Comparison of ENCODE assay signal across 31 mouse cellular contexts in genomic region chr11:54539031-54539430, GRCm38 (mm10).
"Had no signal": no experiment of that assay in that cellular context is flagged by ENCODE, and none has a peak within 500 bp of the region (broad histone marks: within the 10 kb centered on the region; RNA-seq: fewer than 3 reads in every experiment).

No protein-coding gene starts in this region.

- H3K4me1 ChIP-seq: limb, embryonic 10.5 days; limb, embryonic 12.5 days; limb, embryonic 15.5 days; midbrain, embryonic 12.5 days; midbrain, embryonic 13.5 days; midbrain, embryonic 15.5 days; neural tube, embryonic 12.5 days had no signal

- H3K9me3 ChIP-seq: limb, embryonic 10.5 days; limb, embryonic 12.5 days; limb, embryonic 13.5 days; limb, embryonic 15.5 days; liver, embryonic 12.5 days; liver, embryonic 13.5 days; liver, embryonic 15.5 days; lung, embryonic 15.5 days; megakaryocyte, embryonic 14.5 days; midbrain, embryonic 10.5 days; midbrain, embryonic 12.5 days; midbrain, embryonic 13.5 days; midbrain, embryonic 15.5 days; neural tube, embryonic 12.5 days; neural tube, embryonic 13.5 days had no signal

- H3K9ac ChIP-seq: limb, embryonic 12.5 days; limb, embryonic 13.5 days; limb, embryonic 15.5 days; liver, embryonic 12.5 days; liver, embryonic 14.5 days; liver, embryonic 15.5 days; lung, embryonic 14.5 days; lung, embryonic 15.5 days; midbrain, embryonic 12.5 days; midbrain, embryonic 13.5 days; midbrain, embryonic 15.5 days; neural tube, embryonic 12.5 days; neural tube, embryonic 13.5 days had no signal

- DNase-seq: left cerebral cortex, postnatal 4 days; liver; liver, embryonic 13.5 days; lung, adult 18-20 months; lung, adult 2 months; lung, embryonic 14.5 days; lung, postnatal 10 days; lung, postnatal 14 days; lung, postnatal 36 days; lung, postnatal 4 days; midbrain, embryonic 14.5 days had no signal

- H3K27me3 ChIP-seq: limb, embryonic 12.5 days; limb, embryonic 13.5 days; limb, embryonic 15.5 days; liver, embryonic 12.5 days; liver, embryonic 13.5 days; liver, embryonic 15.5 days; lung, embryonic 15.5 days; megakaryocyte, embryonic 14.5 days; midbrain, embryonic 12.5 days; midbrain, embryonic 13.5 days; midbrain, embryonic 15.5 days; neural tube, embryonic 12.5 days; neural tube, embryonic 13.5 days had no signal

- H3K36me3 ChIP-seq: limb, embryonic 10.5 days; limb, embryonic 12.5 days; limb, embryonic 13.5 days; limb, embryonic 15.5 days; liver, embryonic 12.5 days; liver, embryonic 13.5 days; liver, embryonic 15.5 days; lung, embryonic 15.5 days; midbrain, embryonic 10.5 days; midbrain, embryonic 12.5 days; midbrain, embryonic 13.5 days; midbrain, embryonic 15.5 days; neural tube, embryonic 12.5 days; neural tube, embryonic 13.5 days had no signal

- H3K4me2 ChIP-seq: limb, embryonic 12.5 days; limb, embryonic 13.5 days; limb, embryonic 15.5 days; liver, embryonic 12.5 days; liver, embryonic 13.5 days; liver, embryonic 15.5 days; lung, embryonic 14.5 days; lung, embryonic 15.5 days; midbrain, embryonic 11.5 days; midbrain, embryonic 12.5 days; midbrain, embryonic 13.5 days; midbrain, embryonic 15.5 days; neural tube, embryonic 12.5 days; neural tube, embryonic 13.5 days had no signal

- H3K4me3 ChIP-seq: limb, embryonic 10.5 days; limb, embryonic 12.5 days; limb, embryonic 13.5 days; limb, embryonic 15.5 days; liver, embryonic 12.5 days; liver, embryonic 13.5 days; liver, embryonic 15.5 days; lung, embryonic 15.5 days; midbrain, embryonic 10.5 days; midbrain, embryonic 12.5 days; midbrain, embryonic 13.5 days; midbrain, embryonic 15.5 days; myocyte; neural tube, embryonic 12.5 days; neural tube, embryonic 13.5 days had no signal

- H3K27ac ChIP-seq: limb, embryonic 10.5 days; limb, embryonic 12.5 days; limb, embryonic 13.5 days; limb, embryonic 15.5 days; liver, embryonic 13.5 days; liver, embryonic 14.5 days; liver, embryonic 15.5 days; lung, embryonic 15.5 days; macrophage; midbrain, embryonic 10.5 days; midbrain, embryonic 12.5 days; midbrain, embryonic 13.5 days; midbrain, embryonic 15.5 days; neural tube, embryonic 12.5 days; neural tube, embryonic 13.5 days had no signal

- ATAC-seq: liver, embryonic 12.5 days; lung, postnatal 0 days; midbrain, embryonic 13.5 days; midbrain, embryonic 15.5 days; midbrain, embryonic 16.5 days had no signal
